Mouse (Mus musculus) spleen, adult 12 weeks (tissue): ENCODE data around the gene Tmem135.

ENCODE experiments used
- DNase-seq: peaks from one replicate; pipeline ENCODE4 v3.0.0; 2022; ENCODE audit warnings: low spot score

Gene Tmem135

DNA sequence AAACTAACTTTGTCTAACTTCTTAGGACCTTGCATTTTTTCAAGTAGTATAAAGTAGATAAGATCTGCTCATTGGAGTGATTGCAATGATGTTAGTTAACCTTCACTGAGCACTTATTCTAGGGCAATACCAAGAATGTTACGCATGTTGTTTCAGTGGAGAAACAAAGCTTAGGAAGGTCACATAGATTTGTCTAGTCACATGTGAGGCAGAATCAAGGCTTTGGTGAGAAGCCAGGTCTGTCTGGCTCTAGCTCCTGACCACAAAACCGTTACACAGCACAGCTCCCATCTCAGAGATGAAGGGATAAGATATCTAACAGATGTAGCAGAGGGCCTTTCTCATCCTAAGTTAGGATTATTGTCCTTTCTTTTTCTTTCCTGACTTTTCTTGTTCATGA, 13.4 kb downstream of the Tmem135 start:
- DNase-seq = no peak

DNA sequence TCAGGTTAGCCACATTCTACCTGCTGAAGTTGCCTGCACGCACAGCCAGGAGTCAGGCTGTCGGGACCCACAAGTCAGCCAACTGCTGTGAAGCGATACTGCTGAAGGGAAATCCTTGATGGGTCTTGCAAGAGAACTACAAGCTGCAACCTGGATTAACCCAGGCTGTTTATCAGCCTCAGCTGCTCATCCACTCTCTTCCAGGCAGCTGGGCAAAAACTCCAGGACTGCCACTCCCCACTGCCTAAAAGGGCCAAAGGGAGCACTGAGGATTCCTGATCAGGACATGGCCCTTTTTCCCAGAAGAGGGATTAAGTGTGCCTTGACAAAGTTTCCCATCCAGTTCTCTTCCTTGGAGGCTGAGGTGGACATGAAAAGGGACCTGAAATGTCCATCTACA, 15.0 kb downstream of the Tmem135 start:
- DNase-seq = no peak

DNA sequence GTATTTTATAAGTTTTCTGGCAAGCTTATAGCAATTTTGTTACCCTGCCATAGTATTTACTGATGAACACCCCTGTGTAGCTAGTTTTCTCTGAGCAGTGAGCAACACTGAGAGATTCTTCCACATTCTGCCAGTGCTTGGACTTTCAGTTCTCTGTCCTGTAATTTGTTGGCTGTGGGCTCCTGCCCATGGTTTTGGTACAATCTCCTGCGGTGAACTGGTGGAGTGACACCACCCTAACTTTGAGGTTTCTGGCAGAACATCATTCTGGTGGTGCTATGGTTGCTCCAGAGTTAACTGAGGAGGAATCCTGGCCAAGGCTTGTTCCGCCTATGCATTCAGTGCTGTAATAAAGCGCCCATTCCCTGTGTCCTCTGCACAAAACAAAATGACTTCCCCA, 21.1 kb downstream of the Tmem135 start:
- DNase-seq = no peak

DNA sequence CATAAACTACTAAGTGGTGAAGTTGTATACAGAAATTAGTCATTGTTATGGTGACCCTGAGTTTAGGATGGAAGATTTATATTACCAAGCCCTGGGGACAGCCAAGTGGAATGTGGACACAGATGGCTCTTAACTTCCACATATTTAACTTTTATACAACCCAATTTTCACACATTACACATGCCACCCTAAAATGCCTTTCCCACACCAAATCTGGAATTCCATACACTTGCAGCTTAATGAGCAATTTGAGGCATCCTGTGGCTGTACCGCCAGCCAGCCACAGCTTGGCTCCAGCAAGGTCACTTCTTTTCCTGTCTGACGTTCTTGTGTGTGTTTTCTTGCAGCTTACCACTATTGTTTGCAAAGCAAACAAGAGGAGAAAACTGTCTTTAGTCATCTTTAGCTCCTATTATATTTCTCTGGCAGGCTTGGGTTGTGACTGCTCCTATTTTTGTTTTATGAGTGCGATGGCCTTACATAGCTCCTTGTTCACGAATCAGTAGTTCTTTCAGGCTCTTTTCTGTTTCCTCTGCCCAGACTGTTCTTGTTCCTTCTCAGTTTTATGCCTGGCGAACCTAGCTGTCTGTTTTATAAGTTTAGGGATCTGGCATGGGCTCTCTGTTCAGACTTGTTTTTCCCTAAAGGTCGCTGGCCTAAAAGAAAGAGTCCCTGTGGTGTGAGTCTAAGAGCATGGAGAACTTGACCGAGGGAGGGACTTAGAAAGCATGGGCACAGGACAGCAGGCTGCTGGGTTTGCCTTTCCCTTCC, 22.9 kb downstream of the Tmem135 start:
- no peak for DNase-seq

DNA sequence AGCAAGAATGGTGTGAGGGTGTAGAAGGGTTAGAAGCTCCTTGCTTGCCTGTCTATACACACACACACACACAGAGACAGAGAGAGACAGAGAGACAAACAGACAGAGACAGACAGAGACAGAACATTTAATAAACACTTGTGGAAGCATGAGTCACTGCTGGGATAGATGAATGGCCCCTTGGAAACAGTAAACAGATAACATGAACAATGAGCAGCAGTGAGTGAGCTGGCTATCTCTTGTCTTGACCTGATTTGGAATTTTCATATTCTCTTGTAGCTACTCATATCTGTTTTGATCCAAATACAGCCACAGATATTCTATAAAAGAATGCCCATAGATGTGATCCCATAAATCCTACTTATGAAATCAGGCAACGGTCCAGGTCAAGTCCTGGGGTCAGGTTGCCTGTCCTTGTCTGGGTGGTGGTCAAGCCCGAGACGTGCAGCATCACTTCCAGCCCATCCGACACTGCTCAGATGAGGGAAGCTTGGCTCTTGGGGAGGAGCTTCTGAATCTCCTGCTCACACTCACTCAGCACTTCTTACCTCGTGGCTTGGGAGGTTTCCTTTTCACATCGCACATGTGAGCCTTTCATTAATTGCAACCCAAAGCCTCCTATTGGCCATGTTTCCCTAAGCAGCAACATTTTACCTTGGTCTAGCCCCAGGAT, 32.3 kb downstream of the Tmem135 start:
- no peak for DNase-seq

DNA sequence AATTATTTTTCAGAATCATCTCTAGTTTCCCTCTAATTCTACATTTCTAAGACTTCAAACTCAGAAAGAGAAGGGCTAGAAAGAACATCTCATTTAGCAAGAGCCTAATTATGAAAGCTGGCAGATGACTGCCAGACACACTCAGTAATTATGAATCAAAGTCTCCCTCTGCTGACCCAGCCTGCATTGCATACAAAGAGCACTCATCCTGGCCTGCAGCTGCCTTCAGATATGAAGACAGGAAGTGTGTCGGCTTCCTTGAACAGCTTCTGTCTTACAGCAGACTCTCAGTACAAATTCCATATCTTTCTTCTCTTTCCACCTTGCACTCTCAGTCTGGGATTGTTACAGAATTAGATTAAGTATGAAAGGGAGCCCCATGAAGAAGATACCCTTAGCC, 33.1 kb downstream of the Tmem135 start:
- DNase-seq = no peak

DNA sequence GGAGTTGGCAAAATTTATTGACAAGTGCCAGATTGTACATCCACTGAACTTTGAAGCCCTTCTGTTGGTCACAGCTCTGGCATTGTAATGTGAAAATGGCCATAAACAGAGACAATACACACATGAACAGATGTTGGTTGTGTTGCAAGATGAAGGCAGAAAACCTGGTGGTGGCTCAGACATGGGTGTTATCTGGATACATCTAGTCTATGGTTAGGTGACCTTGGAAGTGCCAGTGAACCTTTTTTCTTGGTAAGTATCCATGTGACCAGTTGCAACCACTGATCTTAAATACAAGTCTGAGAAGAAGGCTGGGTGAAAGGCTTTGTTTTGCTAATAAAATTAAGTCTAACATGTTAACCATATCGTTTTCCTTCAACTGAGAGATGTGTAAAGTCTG, 33.9 kb downstream of the Tmem135 start:
- DNase-seq = no peak

DNA sequence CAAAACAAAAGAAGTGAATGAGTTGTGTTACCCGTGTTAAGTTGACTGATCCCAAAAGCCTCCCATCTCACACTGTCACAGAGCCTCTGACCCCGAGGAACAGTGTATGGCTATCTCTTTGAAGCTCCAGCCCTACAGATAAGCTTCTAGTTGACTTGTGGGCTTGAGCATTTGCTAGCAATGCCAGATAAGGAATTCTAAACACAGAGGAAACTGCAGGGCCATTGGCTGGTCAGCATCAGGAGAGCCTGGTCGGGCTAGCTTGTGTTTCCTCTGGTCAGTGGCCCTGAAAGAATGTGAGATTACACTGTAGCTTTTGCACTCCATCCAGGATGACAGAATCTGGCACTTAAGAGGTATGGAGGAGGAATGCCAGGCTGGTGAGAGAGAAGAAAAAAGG, 36.4 kb downstream of the Tmem135 start:
- no peak for DNase-seq

DNA sequence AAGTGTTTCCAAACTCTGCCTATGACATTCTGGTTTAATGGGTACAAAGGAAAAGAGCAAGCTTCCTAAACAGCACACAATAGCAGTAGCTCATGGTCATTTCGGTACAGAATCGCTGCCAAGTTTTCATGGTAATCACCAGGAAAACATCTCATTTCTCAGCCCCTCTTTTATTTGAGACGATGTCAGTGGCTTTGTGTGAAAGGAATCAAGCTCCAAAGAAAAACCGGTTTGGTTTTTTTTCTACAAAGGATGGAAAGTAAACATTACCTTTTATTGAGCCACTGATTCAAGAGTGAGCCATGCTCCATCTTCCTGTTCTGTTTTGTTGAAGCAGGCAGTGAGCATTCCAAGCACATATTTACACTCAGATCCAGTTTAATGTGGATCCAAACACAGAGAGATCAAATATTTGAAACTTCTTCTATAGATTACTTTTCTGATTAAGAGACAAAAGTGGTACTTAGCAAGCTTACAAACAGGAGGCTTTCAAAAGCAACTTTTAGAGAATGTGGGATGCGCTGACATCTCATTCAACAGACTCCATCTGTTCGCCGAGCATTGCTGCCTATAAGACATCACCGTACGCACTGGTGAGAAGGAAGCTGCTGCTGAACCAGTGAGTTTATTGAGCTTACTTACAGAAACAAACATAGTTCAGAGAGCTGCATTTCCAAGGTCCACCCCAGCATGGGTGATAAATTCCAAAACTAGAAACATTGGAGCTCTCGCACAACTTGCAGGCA, 38.7 kb downstream of the Tmem135 start:
- no peak for DNase-seq

DNA sequence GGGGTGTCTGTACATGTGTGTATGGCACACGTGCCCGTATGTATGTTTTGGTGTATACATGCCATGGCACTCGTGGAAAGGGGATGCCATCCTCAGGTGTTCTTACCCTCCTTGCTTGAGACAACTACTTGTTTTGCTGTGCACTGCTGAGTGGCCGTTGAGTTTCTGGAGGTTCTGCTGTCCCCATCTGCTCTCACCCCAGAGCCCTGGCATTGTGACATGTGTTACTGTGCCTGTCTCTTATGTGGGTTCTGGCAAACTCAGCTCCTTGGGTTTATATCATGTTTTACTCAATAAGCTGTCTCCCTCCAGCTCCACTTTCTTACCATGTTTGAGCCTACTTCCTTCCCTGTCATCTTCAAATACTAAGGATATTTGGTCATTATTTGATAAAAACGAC, 40.0 kb downstream of the Tmem135 start:
- no peak for DNase-seq

DNA sequence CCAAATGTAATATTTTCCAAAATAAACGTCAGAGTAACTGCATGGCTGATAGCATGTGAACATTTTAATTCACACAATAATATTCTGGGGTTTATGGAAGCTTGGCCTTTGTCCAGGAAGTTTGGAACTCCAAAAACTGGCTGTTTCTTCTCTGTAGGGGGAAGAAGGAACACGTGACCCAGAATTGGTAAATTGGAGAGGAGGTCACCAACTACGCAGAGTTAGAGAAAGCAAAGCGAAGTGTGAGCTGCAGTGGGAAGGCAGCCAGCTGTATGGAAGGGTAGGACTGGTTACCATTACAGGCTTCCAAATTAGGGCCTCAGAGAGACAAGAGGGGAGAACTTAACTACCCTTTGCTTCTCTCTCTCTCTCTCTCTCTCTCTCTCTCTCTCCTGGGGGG, 47.7 kb downstream of the Tmem135 start:
- DNase-seq = no peak

DNA sequence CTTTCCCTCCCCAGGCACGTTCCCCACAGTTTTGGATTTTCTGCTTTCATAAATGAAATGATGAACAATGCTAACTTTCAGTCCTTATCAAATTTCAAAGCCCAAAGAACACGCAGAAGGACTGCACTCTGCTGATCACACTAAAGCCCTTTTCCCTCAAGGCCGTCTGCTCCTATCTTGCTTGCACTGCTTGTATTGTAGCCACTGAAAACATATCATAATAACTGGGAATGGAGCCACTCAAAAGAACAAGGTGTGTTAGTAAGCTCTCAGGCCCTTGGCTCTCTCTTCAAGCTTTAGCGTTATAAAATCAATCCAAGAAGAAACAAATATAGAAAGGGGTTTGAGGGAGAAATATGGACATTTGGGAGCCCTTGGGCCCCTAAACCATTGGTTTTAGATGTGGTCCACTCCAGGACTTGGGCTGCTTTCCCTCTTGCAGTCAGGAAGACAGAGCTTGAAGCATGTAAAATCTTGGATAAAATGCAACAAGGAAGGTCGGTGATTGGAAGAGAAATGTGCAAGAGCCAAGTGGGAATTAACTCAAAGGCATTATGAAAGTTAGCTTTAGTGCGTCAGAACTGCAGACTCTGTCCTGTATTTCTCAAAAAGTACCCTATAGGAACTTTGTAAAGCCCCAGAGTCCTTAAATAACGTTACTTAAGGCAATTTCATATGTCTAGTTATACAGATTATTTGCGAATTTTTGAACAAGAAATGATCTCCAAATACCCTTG, 48.3 kb downstream of the Tmem135 start:
- no peak for DNase-seq

DNA sequence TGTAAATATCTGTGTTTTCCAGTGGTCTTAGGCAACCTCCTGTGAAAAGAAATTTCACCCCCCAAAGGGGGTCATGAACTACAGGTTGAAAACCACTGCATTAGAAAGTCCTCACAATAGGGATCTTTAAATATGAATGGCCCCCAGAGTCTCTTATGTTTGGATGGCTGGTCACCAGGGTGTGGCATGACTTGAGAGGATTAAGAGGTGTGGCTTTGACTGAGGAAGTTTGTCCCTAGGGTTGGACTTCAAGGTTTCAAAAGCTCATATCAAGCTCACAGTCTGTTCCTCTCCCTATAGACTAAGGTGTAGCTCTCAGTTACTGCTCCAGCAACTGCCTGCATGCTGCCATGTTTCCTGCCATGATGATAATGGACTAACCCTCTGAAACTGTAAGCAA, 62.0 kb downstream of the Tmem135 start:
- no peak for DNase-seq

DNA sequence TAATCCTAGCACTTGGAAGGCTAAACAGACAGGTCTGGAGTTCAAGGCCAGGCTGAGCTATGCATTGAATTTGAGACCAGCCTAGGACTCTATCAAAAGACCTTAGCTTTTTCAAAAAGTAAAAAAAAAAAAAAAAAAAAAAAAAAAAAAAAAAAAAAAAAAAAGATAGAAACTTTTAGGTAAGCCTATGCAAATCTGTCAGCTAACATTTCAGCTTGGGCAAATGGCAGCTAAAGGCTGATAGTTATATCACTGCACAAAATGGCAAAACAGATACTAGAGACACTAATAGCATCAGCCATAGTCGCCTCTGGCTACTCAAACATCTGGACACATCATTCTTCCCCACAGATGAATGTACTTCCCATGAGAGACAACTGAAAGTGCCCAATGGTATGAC, 64.2 kb downstream of the Tmem135 start:
- DNase-seq = no peak

DNA sequence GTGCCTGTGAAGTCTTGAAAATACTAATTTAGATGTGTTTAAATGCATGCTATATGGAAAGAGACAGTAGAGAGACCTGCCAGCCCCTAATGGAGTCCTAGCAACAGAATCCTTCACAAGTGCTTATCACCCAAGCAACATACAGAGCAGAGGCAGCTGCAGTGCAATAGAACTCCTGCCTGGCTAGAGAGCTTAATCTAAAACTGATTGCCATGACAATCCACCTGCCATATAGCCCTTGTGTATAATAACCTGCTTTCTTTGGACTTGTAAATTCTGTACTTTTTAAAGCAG, 64.9 kb downstream of the Tmem135 start:
- no peak for DNase-seq

DNA sequence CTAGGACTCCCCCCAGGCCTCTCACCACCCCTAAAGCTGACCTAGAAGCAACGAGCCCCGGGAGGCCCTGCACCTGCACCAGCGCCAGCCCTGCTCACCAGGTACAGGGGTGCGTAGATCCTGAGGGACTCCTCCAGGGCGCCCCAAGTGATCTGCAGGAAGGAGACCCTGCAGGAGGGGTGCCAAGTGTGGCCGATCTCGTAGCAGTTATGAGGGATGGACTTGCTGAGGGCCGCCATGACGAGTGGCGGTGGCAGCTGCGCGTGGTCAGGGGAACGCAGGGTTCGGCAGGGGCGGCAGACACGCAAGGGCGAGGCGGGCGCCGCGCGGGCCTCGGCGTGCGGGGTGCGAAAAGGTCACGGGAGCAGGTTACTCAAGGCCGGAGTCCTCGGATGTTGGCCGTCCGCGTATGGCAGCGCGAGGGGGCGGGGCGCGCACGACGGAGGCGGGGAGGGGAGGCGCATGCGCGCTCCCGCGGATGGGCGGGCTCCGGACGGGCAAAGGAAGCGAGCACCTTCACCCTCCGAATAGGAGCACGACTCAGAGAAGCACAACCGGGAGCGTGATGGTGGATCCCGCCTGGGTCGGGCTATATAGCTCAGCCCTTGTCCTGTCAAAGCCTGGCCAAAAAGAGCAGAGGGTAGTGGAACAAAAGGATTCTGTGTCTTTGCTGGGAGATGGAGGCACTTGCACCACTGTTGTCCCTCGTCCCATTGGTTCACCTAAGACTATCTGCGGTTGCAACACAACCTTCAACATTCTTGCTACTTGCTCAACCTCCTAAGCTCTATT, 65.5 kb downstream of the Tmem135 start:
- peak; percentile 84 for DNase-seq

DNA sequence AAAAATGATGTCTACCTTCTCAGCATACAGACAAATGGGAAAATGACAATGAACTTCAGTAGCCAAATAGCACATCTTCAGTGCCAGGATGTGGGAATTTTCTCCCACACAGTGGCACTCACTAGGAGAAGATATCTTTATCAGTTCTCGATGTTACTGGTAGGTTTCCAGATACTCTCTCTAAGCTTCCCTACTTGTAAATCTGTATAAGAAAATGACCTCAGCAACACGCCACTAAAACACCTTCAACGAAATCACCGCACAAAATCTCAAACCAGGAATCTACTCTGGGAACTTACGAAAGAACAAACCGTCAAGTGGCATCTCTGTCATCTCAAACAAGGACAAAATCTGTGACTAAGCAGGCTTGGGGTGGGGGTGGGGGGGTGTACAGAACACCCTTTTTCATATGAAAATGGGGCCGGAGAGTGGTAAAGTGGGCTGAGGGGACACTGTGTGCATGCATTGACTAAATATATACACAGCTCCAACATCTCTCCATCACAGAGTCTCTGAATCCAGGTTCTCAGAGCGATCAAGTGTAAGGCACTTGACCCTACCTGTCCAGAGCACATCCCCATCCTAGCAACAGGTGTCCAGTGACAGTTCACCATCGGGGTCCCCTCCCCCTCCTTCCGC, 66.2 kb downstream of the Tmem135 start:
- no peak for DNase-seq

DNA sequence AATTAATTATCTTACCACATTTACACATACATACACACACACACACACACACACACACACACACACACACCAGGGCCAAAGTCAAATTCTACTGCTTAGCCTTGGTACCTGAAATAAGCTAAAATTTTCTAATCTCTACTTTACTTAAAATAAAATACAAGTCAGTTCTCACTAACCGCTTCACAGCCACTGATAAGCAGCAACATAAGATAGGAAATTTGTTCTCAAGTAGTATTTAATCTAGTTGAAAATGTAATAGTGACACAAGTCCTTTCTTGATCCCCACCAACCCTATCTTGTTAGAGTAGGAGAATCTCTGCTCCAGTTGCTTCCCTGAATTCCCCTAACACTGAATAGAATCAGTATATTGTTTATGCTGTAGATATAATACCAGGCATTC, 67.6 kb downstream of the Tmem135 start:
- DNase-seq = no peak

DNA sequence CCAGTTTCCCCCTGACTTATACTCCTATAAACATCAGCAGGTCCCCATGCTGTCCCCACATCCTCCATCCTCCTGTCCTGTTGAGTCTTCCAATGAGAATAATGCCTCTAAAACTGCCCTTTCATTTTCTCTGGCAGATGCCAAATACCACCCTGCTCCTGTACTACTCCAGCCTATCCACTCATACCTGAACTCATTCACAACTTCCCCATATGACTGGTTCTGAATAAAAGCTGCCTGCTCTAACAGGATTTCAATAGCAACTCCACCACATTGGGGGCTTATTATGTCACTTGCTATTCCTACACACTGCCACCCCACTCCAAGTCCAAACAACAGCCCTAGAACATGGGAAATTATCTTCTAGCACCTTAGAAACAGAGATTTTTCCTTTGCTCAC, 68.7 kb downstream of the Tmem135 start:
- DNase-seq = no peak

DNA sequence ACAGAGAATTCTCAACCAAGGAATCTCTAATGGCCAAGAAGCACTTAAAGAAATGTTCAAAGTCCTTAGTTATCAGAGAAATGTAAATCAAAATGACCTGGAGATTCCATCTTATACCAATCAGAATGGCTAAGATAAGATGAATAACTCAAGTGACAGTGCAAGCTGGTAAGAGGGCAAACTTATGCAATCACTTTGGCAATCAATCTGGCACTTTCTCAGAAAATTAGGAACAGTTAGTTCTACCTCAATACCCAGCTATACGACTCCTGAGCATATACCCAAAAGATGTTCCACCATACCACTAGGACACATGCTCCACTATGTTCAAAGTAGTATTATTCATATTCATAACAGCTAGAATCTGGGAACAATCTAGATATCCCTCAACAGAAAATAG, 74.1 kb downstream of the Tmem135 start:
- DNase-seq = no peak

DNA sequence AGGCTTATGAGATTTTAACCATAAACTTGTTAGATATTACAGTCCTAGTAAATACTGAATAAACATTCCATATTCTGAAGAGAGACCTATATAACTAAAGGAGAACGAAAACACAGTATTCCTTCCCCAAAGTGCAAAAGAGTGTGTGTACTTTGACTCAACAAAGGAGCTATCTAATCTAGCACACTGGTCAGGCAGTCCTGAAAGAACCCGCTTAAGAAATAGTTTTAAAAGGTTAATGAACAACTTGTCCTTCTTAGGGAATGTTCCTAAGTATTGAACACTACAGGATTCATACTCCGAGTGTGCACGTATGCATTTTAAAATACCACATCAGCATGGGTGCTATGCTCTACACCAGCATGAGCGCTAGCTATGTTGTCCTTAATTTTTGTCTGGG, 76.3 kb downstream of the Tmem135 start:
- no peak for DNase-seq
